Mouse (Mus musculus) midbrain, embryonic 12.5 days (tissue): ENCODE results near the gene Exosc2. TPM values are rescaled to one million over a fixed set of nuclear protein-coding genes. Genes with fewer than 3 reads are reported as not detected.

Experiments
- ATAC-seq: fragments of 200-750 bp; cut with Nextera tagmentation; 2 replicates; pipeline ENCODE4 v1.8.0; 2017; ENCODE audit warnings: low read depth, moderate TSS enrichment, moderate library complexity; ENCODE audit not compliant: low FRiP score
- H3K27ac ChIP-seq: fragments of 300-500 bp; sonication (generic); replicated peaks from 2 replicates; pipeline ENCODE4 v1.5.1; 2016; ENCODE audit warnings: mild to moderate bottlenecking
- H3K27me3 ChIP-seq: fragments of 300-500 bp; sonication (generic); 2 replicates; pipeline ENCODE4 v1.6.1; 2016; ENCODE audit warnings: mild to moderate bottlenecking
- H3K36me3 ChIP-seq: fragments of 300-500 bp; sonication (generic); 2 replicates; pipeline ENCODE4 v1.6.1; 2016
- H3K4me1 ChIP-seq: fragments of 300-500 bp; sonication (generic); 2 replicates; pipeline ENCODE4 v1.6.1; 2016
- H3K4me2 ChIP-seq: fragments of 300-500 bp; sonication (generic); replicated peaks from 2 replicates; pipeline ENCODE4 v1.6.1; 2016; ENCODE audit warnings: mild to moderate bottlenecking, moderate library complexity
- H3K4me3 ChIP-seq: fragments of 300-500 bp; sonication (generic); 2 replicates; pipeline ENCODE4 v1.5.1; 2016; ENCODE audit warnings: mild to moderate bottlenecking
- H3K9ac ChIP-seq: fragments of 300-500 bp; sonication (generic); replicated peaks from 2 replicates; pipeline ENCODE4 v1.6.1; 2016; ENCODE audit warnings: mild to moderate bottlenecking, moderate library complexity
- H3K9me3 ChIP-seq: fragments of 300-500 bp; sonication (generic); 2 replicates; pipeline ENCODE4 v1.6.1; 2016; ENCODE audit warnings: mild to moderate bottlenecking
- WGBS: fragments of 180-500 bp; shearing (Covaris S2); methylation state at CpG from one replicate; pipeline ENCODE4 v1.1.7; 2016; 5-methylcytosine and 5-hydroxymethylcytosine counted together
- polyA plus RNA-seq: library from polyadenylated mRNA; unstranded; fragments of >200 nt; fragmentation: Nextera tagmentation; extraction: Ambion mirVana; gene quantifications from 2 replicates; pipeline ENCODE4 v1.2.1, GENCODE M21; 2016

The Exosc2 gene
- 61.0 and 63.9 TPM in 2 replicates for polyA plus RNA-seq

DNA sequence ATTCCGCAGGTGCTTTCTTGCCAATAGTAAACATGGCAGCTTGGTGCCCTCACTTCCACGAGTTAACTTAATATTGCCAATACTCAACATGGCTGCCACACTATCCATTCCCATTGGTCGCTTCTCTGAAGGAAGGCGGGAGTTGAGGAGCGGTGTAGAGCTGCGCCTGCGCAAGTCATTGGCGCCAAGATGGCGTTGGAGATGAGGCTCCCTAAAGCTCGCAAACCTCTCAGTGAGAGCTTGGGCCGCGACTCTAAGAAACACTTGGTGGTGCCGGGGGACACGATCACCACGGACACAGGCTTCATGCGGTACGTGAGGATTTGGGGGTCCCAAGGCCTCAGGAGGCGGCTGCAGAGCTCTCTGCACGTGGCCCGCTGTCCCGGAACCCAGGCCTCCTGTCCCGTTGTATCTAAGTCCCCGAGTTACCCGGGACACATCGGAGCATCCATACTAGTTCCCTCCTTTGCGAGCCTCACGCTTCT, at the start of gene Exosc2:
Gene Exosc2 (plus strand): TSS at position 165 of the 485 bp plus-strand sequence.
- H3K27ac ChIP-seq = no peak within 1 kb of the TSS
- ATAC-seq = peak; percentile 98
- H3K27me3 ChIP-seq = peaks cover 20% of the 10 kb centered on the region
- peak within 1 kb of the TSS; percentile 79 for H3K9ac ChIP-seq
- peak within 1 kb of the TSS; percentile 91 for H3K4me2 ChIP-seq
- no peaks in the 10 kb centered on the region for H3K9me3 ChIP-seq
- peak within 1 kb of the TSS; percentile 68 for H3K4me3 ChIP-seq
- peaks cover 23% of the 10 kb centered on the region for H3K4me1 ChIP-seq
- peaks cover 34% of the 10 kb centered on the region for H3K36me3 ChIP-seq
- WGBS = under 1% methylated on average over 27 of the region's 27 CpGs

DNA sequence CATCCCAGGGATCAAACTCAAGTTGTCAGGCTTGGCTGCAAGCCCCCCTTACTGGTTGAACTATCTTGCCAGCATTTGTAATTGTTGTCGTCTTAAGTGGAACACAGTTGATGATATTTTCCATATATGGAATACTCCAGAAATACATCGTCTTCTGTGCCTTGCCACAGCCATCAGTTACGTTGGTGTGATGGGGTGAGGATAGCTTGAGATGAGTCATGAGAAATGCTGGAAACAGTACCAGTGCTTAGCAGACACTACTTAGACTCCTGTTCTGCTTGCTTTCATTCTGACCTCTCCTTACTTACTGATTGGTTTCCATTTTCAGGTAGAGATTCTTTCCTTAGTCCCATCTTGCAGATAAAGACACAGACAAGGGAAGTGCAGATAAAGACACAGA, 37.0 kb upstream of the Exosc2 start:
- no peaks in the 10 kb centered on the region for H3K9me3 ChIP-seq
- 77% methylated on average over 3 of the region's 3 CpGs for WGBS
- peaks cover 29% of the 10 kb centered on the region for H3K4me1 ChIP-seq
- no peak overlapping the region for H3K9ac ChIP-seq
- H3K4me3 ChIP-seq = no peak overlapping the region
- peaks cover 99% of the 10 kb centered on the region for H3K27me3 ChIP-seq
- no peak for ATAC-seq
- no peak overlapping the region for H3K27ac ChIP-seq
- H3K4me2 ChIP-seq = no peak overlapping the region
- no peaks in the 10 kb centered on the region for H3K36me3 ChIP-seq

DNA sequence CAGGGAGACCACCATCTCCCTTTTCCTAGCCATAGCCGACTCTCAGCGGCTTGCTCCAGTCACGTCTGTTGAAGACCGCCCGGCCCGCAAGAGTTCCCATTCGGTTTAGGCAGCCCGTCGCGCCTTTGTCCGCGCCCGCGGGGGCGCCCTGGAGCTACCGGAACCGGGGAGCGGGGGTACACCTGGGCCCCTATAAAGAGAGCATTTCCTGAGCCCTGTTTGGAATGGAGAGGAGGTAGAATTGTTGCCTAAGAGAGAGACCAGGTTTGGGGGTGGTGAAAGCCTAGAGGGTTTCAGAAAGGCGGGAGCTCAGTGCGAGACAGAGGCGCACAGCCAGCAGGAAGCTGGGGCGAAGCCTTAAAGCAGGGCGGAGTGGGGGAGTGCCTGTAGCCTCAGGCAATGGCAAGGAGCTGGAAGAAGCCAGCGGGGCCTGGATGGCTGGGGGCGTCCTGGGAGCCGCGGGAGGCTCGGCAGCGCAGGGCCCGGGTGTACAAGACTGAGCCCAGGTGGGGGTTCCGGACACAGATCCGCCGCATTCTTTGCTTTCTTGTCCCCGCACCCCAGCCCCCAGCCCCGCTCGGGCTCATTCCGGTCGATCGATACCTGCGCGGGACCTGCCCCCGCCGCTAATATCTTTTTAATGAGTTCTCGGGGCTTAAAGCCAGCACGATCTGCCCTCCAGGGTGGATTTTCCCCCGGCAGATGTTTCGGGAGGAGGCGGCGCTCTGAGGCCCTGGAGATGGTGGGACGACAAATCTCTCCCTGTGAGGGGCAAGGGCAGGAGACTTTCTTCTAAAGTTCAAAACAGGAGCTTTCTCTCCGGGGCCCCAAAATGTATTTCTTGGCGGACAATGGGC, 35.0 kb upstream of the Exosc2 start:
- H3K27ac ChIP-seq = peak overlapping the region; percentile 59
- H3K9me3 ChIP-seq = no peaks in the 10 kb centered on the region
- no peak for ATAC-seq
- H3K4me1 ChIP-seq = peaks cover 45% of the 10 kb centered on the region
- H3K4me3 ChIP-seq = peak overlapping the region; percentile 42
- no peaks in the 10 kb centered on the region for H3K36me3 ChIP-seq
- peak overlapping the region; percentile 49 for H3K9ac ChIP-seq
- peak overlapping the region; percentile 56 for H3K4me2 ChIP-seq
- peaks cover 100% of the 10 kb centered on the region for H3K27me3 ChIP-seq
- WGBS = under 1% methylated on average over 52 of the region's 52 CpGs

DNA sequence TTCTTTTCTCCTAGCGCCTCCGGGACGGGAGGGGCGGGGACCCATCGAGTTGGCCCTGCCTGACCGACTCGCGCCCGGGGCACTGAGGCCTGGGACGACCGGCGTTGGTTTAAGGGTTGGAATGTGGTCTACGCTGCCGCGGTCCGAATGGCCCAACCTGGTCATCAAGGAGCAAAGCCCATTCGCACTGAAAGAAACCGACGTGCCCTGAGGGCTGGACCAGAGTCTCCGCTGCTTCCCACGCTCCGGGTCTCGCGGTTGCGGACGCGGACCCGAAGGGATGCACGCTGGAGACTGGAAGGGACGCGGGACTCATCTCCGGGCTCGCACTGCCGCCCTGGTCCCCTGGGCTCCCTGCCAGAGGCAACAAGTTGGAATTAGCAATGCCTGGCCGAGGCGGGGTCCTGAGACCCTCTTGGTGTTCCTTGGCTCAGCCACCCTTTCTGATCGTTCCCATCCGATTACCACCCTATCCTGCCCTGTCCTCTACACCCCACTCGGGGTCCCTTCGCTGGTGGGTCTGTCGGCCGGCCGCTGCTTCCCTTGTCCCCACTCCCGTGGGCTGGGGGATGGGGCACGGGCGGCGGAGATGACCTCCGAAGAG, 34.3 kb upstream of the Exosc2 start:
- Histone ChIP-seq H3K4me3 (peak overlapping the region; percentile 42), H3K9ac (peak overlapping the region; percentile 49), H3K27ac (peak overlapping the region; percentile 59), H3K27me3 (peaks cover 99% of the 10 kb centered on the region), H3K9me3 (no peaks in the 10 kb centered on the region), H3K4me2 (peak overlapping the region; percentile 56), H3K36me3 (no peaks in the 10 kb centered on the region), H3K4me1 (peaks cover 50% of the 10 kb centered on the region)
- under 1% methylated on average over 48 of the region's 48 CpGs for WGBS
- ATAC-seq = no peak

DNA sequence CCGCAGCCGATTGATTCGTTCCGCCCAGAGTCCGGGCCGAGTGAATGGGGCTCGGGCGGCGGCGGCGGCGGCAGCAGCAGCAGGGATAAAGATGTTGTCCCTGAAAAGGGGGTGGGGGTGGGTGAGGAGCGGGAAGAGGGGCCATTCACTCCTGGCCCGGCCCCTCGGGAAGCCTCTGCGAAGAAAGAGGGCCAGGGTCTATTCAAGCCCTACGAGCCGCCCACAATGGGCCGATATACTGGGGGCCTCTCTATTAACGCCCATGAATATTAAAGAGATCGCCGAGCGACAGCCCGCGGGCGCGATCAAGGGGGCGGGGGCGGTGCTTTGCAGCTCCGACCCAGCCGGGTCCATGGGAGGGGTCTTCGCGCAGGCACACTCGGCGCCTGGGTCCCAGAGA, 33.8 kb upstream of the Exosc2 start:
- H3K4me3 ChIP-seq = peak overlapping the region; percentile 42
- peak overlapping the region; percentile 59 for H3K27ac ChIP-seq
- 2% methylated on average over 34 of the region's 35 CpGs for WGBS
- no peaks in the 10 kb centered on the region for H3K36me3 ChIP-seq
- H3K4me1 ChIP-seq = peaks cover 55% of the 10 kb centered on the region
- peak overlapping the region; percentile 56 for H3K4me2 ChIP-seq
- peak overlapping the region; percentile 49; the same call in 1 of the 2 replicates for H3K9ac ChIP-seq
- H3K27me3 ChIP-seq = peaks cover 99% of the 10 kb centered on the region
- no peaks in the 10 kb centered on the region for H3K9me3 ChIP-seq
- peak; percentile 86 for ATAC-seq

DNA sequence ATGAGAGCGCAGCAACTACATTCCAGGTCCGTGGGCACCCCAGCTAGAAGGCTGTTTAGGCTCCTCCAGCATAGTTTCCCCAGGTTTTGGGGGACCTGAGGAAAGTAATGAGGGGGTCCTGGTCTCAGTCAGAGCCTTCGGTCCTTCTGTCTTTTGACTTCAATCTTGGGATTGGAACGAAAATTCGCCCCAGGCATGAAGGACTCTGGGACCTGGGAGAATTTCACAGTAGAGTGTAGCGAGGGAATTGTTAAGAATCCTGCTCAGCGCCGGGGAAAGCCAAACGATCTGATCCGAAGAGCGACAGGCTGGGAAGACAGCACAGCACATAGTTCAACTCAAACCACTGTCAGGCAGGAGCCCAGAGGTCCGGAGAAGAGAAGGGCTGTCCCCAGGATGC, 33.2 kb upstream of the Exosc2 start:
- Histone ChIP-seq H3K27me3 (peaks cover 99% of the 10 kb centered on the region), H3K4me2 (peak overlapping the region; percentile 56), H3K4me1 (peaks cover 61% of the 10 kb centered on the region), H3K27ac (no peak overlapping the region; the same call in 1 of the 2 replicates), H3K36me3 (no peaks in the 10 kb centered on the region), H3K9me3 (no peaks in the 10 kb centered on the region), H3K9ac (peak overlapping the region; percentile 21; the same call in 1 of the 2 replicates), H3K4me3 (peak overlapping the region; percentile 42)
- WGBS = 0% methylated on average over 12 of the region's 12 CpGs
- ATAC-seq = no peak

DNA sequence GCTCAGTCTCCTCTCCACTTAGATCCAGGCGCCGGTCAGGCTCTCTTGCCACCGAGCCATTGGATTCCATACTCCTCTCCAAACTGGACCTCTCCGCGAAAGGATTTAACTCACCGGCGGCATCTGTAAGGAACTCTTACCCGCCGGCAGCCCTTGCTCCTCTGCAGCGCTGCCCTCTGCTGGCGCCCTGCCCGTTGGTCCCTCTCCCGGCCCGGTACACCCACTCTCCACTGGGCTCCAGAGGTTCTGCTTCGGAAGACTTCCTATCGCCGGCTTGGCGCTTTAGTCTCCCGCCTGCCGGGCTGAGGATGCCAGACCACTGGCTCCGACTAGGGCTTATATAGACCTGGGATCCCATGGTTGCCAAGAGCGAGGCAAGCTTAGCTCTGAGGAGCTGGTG, 32.7 kb upstream of the Exosc2 start:
- WGBS = 1% methylated on average over 22 of the region's 22 CpGs
- peaks cover 99% of the 10 kb centered on the region for H3K27me3 ChIP-seq
- H3K9ac ChIP-seq = peak overlapping the region; percentile 21; the same call in 1 of the 2 replicates
- no peaks in the 10 kb centered on the region for H3K9me3 ChIP-seq
- H3K4me1 ChIP-seq = peaks cover 62% of the 10 kb centered on the region
- H3K4me3 ChIP-seq = peak overlapping the region; percentile 42
- H3K4me2 ChIP-seq = peak overlapping the region; percentile 56
- ATAC-seq = no peak
- no peaks in the 10 kb centered on the region for H3K36me3 ChIP-seq
- no peak overlapping the region; the same call in 1 of the 2 replicates for H3K27ac ChIP-seq

DNA sequence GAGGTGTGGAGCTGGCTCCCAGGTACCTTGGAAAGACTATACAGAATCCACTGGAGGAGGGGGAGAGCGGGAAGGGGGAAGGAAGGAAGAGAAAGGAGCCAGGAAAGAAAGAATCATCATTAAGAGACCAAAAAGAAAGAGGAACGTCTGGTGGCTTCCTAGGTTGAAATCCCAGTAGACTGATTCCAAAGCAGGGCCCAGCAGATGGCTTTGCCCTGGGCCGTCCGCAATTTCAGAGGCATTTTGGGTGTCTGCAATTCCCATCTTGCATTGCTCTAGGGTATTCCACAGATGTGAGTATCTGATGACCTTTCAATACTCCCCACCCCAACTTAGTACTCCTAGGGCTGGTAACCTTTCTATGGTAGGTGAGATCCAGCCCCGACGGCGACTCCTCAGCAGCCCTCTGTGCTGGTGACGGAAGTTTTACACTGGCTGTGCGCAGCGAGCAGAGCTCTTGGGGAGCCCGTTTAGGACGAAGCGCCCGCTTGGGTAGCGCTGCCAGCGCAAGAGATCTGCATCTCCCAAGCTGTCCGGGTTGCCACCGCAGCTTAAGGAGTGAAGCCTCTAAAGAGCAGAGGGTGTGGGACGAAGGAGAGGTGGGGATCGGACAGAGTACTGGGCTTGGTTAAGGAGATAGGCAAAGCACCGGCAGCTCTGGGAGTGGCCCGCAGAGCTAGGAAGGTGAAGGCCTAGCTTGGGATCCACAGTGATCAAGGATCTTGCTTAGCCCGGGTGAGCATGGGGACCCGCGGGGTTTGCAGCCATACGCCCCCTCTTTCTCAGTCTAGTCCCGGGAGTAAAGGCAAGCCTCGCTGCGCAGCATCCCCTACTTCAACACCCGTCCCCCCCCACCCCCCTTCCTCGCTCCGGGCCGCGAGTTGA, 31.7 kb upstream of the Exosc2 start:
- no peaks in the 10 kb centered on the region for H3K9me3 ChIP-seq
- peaks cover 62% of the 10 kb centered on the region for H3K4me1 ChIP-seq
- H3K9ac ChIP-seq = peak overlapping the region; percentile 39; the same call in 1 of the 2 replicates
- peak overlapping the region; percentile 56 for H3K4me2 ChIP-seq
- peaks cover 99% of the 10 kb centered on the region for H3K27me3 ChIP-seq
- under 1% methylated on average over 33 of the region's 34 CpGs for WGBS
- no peak for ATAC-seq
- H3K36me3 ChIP-seq = no peaks in the 10 kb centered on the region
- peak overlapping the region; percentile 42 for H3K4me3 ChIP-seq
- H3K27ac ChIP-seq = peak overlapping the region; percentile 32; the same call in 1 of the 2 replicates

DNA sequence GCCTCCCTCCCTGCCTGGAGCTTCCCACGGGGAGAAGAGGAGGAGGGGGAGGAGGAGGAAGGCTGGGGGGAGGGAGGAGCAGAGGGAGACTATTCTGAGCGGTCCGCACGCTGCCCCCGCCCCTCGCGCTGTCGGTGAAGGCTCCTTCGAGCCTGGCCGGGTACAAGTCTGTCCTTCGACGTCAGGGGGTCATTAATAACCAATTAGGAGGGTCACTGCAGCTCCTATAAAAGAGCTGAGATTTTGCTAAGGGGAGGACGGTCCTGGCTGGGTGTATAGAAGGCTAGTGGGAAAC, 31.1 kb upstream of the Exosc2 start:
- Histone ChIP-seq H3K4me2 (peak overlapping the region; percentile 56), H3K27ac (0 out of 2 replicates have a peak overlapping the region, but pooled peaks have one; percentile 32), H3K36me3 (no peaks in the 10 kb centered on the region), H3K27me3 (peaks cover 99% of the 10 kb centered on the region), H3K4me3 (peak overlapping the region; percentile 42), H3K9ac (no peak overlapping the region), H3K4me1 (peaks cover 62% of the 10 kb centered on the region), H3K9me3 (no peaks in the 10 kb centered on the region)
- WGBS = 0% methylated on average over 11 of the region's 13 CpGs
- no peak for ATAC-seq

DNA sequence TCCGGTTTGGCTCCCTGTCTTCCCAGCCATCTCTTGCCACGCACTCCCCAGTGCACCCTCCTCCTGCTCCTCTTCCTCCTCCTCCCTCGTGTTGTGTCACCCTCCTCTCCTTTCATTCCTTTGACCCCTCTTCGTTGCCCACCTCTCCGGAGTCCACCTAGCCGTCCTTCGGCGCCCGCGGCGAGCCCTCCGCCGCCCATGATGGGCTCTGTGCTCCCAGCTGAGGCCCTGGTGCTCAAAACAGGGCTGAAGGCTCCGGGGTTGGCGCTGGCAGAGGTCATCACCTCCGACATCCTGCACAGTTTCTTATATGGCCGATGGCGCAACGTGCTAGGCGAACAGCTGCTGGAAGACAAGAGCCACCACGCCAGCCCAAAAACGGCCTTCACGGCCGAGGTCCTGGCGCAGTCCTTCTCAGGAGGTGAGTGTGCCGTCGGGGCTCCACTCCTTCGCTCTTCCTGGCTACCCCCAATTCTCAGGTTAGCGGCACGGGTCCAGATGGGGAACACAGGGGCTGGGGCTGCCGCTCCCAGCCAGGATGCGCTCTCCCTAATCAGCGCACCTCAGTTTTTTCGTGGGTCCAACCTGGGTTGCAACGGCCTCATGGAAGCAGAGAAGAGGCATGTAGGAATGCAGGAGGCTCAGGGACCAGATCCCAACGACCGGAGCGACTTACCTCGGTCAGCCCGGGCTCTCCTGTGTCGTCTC, 30.5 kb upstream of the Exosc2 start, which contains the start of gene Prdm12:
Gene Prdm12 (plus strand): TSS at position 137 of the 708 bp plus-strand sequence.
- Histone ChIP-seq H3K27ac (peak within 1 kb of the TSS; percentile 63), H3K27me3 (peaks cover 99% of the 10 kb centered on the region), H3K9me3 (no peaks in the 10 kb centered on the region), H3K4me2 (peak within 1 kb of the TSS; percentile 56), H3K4me1 (peaks cover 61% of the 10 kb centered on the region), H3K36me3 (no peaks in the 10 kb centered on the region), H3K4me3 (peak within 1 kb of the TSS; percentile 42), H3K9ac (peak within 1 kb of the TSS; percentile 45)
- under 1% methylated on average over 41 of the region's 41 CpGs for WGBS
- no peak for ATAC-seq
